Comparison of ENCODE assay signal across 32 mouse cellular contexts in genomic region chr2:107345299-107345698, GRCm38 (mm10). TPM values are rescaled to one million over a fixed set of nuclear protein-coding genes. Genes with fewer than 3 reads are reported as not detected.
DNase-seq lines count a peak whose midpoint lies in the region; ATAC-seq and TF ChIP-seq lines count a peak whose summit lies in the region.
"Had no signal": no experiment of that assay in that cellular context is flagged by ENCODE, and none has a peak within 500 bp of the region (broad histone marks: within the 10 kb centered on the region; RNA-seq: fewer than 3 reads in every experiment).

No protein-coding gene starts in this region.

- no peaks in the 10 kb centered on the region for H3K9me3 ChIP-seq in hindbrain, embryonic 13.5 days
- no peaks in the 10 kb centered on the region for H3K9me3 ChIP-seq in hindbrain, embryonic 10.5 days
- H3K9me3 ChIP-seq in midbrain, embryonic 15.5 days: no peaks in the 10 kb centered on the region
- H3K9me3 ChIP-seq in neural tube, embryonic 15.5 days (replicated peaks): no peaks in the 10 kb centered on the region
- H3K9me3 ChIP-seq: embryonic facial prominence, embryonic 10.5 days; embryonic facial prominence, embryonic 15.5 days; forebrain, embryonic 13.5 days; G1E; kidney, embryonic 15.5 days; limb, embryonic 12.5 days; liver, embryonic 15.5 days; midbrain, embryonic 12.5 days had no signal

- 61% methylated on average over 4 of the region's 4 CpGs for WGBS in hindbrain, embryonic 13.5 days
- 79% methylated on average over 4 of the region's 4 CpGs for WGBS in hindbrain, embryonic 10.5 days
- 61% methylated on average over 4 of the region's 4 CpGs for WGBS in midbrain, embryonic 15.5 days
- 35% methylated on average over 4 of the region's 4 CpGs for WGBS in neural tube, embryonic 15.5 days
- WGBS in kidney, adult 2 months: 56% methylated on average over 4 of the region's 4 CpGs

- no peak for DNase-seq in hindbrain, embryonic 10.5 days (ENCODE audit: low spot score)
- DNase-seq in brain, embryonic 14.5 days (ENCODE audit: low read depth): peak; percentile 17
- no peak for DNase-seq in adipocyte (ENCODE audit: low spot score)
- no peak for DNase-seq in kidney, adult 2 months
- DNase-seq: adrenal gland, postnatal 14 days; cerebellum, adult 2 months; cerebellum, postnatal 14 days; gastrocnemius, postnatal 10 days; heart, postnatal 14 days; kidney, adult 11 months; kidney, postnatal 25 days; lung, embryonic 14.5 days; lung, postnatal 14 days; right cerebral cortex, adult 18-20 months; thymus, adult 18-20 months; thymus, postnatal 25 days had no signal

- H3K36me3 ChIP-seq in hindbrain, embryonic 13.5 days: no peaks in the 10 kb centered on the region
- H3K36me3 ChIP-seq in hindbrain, embryonic 10.5 days: no peaks in the 10 kb centered on the region
- no peaks in the 10 kb centered on the region for H3K36me3 ChIP-seq in midbrain, embryonic 15.5 days (replicated peaks)
- H3K36me3 ChIP-seq in neural tube, embryonic 15.5 days: no peaks in the 10 kb centered on the region
- no peaks in the 10 kb centered on the region for H3K36me3 ChIP-seq in kidney, adult 2 months (ENCODE audit: control insufficient read depth, insufficient read depth, low read length)
- H3K36me3 ChIP-seq: embryonic facial prominence, embryonic 10.5 days; embryonic facial prominence, embryonic 15.5 days; G1E; kidney, embryonic 15.5 days; limb, embryonic 12.5 days; liver, embryonic 15.5 days; midbrain, embryonic 12.5 days had no signal

- no peak overlapping the region for H3K4me3 ChIP-seq in hindbrain, embryonic 13.5 days
- no peak overlapping the region for H3K4me3 ChIP-seq in hindbrain, embryonic 10.5 days
- no peak overlapping the region for H3K4me3 ChIP-seq in midbrain, embryonic 15.5 days
- no peak overlapping the region for H3K4me3 ChIP-seq in neural tube, embryonic 15.5 days (replicated peaks)
- no peak overlapping the region for H3K4me3 ChIP-seq in kidney, adult 2 months (ENCODE audit: insufficient read depth, low read depth, low read length)
- H3K4me3 ChIP-seq: embryonic facial prominence, embryonic 10.5 days; embryonic facial prominence, embryonic 15.5 days; forebrain, embryonic 13.5 days; kidney, embryonic 15.5 days; limb, embryonic 12.5 days; liver, embryonic 15.5 days; midbrain, embryonic 12.5 days; myocyte had no signal

- no peak for TF ChIP-seq POLR2A in brain, embryonic 14.5 days (IDR thresholded peaks at IDR 0.05; ENCODE audit: borderline replicate concordance, extremely low read depth, insufficient read depth, insufficient read length, poor library complexity, severe bottlenecking)
- TF ChIP-seq POLR2A in kidney, adult 2 months (IDR thresholded peaks at IDR 0.05; ENCODE audit: low read depth, low read length): no peak

- H3K9ac ChIP-seq in hindbrain, embryonic 13.5 days: no peak overlapping the region
- no peak overlapping the region for H3K9ac ChIP-seq in midbrain, embryonic 15.5 days
- H3K9ac ChIP-seq in neural tube, embryonic 15.5 days (replicated peaks): no peak overlapping the region
- H3K9ac ChIP-seq: embryonic facial prominence, embryonic 15.5 days; forebrain, embryonic 13.5 days; kidney, embryonic 15.5 days; limb, embryonic 12.5 days; liver, embryonic 15.5 days; lung, embryonic 14.5 days; midbrain, embryonic 12.5 days had no signal

- peak; percentile 76 for ATAC-seq in hindbrain, embryonic 13.5 days (ENCODE audit: low FRiP score)
- ATAC-seq in midbrain, embryonic 15.5 days (replicated peaks): peak; percentile 67
- peak; percentile 76 for ATAC-seq in neural tube, embryonic 15.5 days (ENCODE audit: low FRiP score)
- ATAC-seq: forebrain, embryonic 13.5 days had no signal

- no peaks in the 10 kb centered on the region for H3K27me3 ChIP-seq in hindbrain, embryonic 13.5 days
- H3K27me3 ChIP-seq in hindbrain, embryonic 10.5 days (ENCODE audit: insufficient read depth, poor library complexity, severe bottlenecking): no peaks in the 10 kb centered on the region
- no peaks in the 10 kb centered on the region for H3K27me3 ChIP-seq in midbrain, embryonic 15.5 days (replicated peaks)
- H3K27me3 ChIP-seq in neural tube, embryonic 15.5 days (replicated peaks): no peaks in the 10 kb centered on the region
- H3K27me3 ChIP-seq in kidney, adult 2 months (replicated peaks; ENCODE audit: control insufficient read depth, insufficient read depth, low read length): no peaks in the 10 kb centered on the region; the same call in 1 of the 2 replicates
- H3K27me3 ChIP-seq: embryonic facial prominence, embryonic 15.5 days; forebrain, embryonic 13.5 days; kidney, embryonic 15.5 days; limb, embryonic 12.5 days; liver, embryonic 15.5 days; midbrain, embryonic 12.5 days had no signal

- no peak for TF ChIP-seq CTCF in brain, embryonic 14.5 days (IDR thresholded peaks at IDR 0.05; ENCODE audit: borderline replicate concordance, extremely low read depth, insufficient read depth, insufficient read length)
- TF ChIP-seq CTCF in kidney, adult 2 months (conservative IDR thresholded peaks at IDR 0.05; ENCODE audit: insufficient read depth, insufficient read length, low read depth, low read length): no peak

- peaks cover 7% of the 10 kb centered on the region; the same call in 1 of the 2 replicates for H3K4me1 ChIP-seq in hindbrain, embryonic 13.5 days (replicated peaks)
- no peaks in the 10 kb centered on the region for H3K4me1 ChIP-seq in hindbrain, embryonic 10.5 days (replicated peaks)
- H3K4me1 ChIP-seq in midbrain, embryonic 15.5 days: no peaks in the 10 kb centered on the region
- peaks cover 9% of the 10 kb centered on the region; the same call in 1 of the 2 replicates for H3K4me1 ChIP-seq in neural tube, embryonic 15.5 days
- no peaks in the 10 kb centered on the region for H3K4me1 ChIP-seq in kidney, adult 2 months (ENCODE audit: control insufficient read depth, insufficient read depth, low read length)
- H3K4me1 ChIP-seq: embryonic facial prominence, embryonic 15.5 days; forebrain, embryonic 13.5 days; kidney, embryonic 15.5 days; liver, embryonic 15.5 days; midbrain, embryonic 12.5 days had no signal

- no peak overlapping the region for H3K4me2 ChIP-seq in hindbrain, embryonic 13.5 days
- no peak overlapping the region for H3K4me2 ChIP-seq in midbrain, embryonic 15.5 days
- H3K4me2 ChIP-seq in neural tube, embryonic 15.5 days: no peak overlapping the region
- H3K4me2 ChIP-seq: embryonic facial prominence, embryonic 15.5 days; forebrain, embryonic 13.5 days; kidney, embryonic 15.5 days; limb, embryonic 12.5 days; liver, embryonic 15.5 days; lung, embryonic 14.5 days; midbrain, embryonic 12.5 days had no signal

- peak overlapping the region; percentile 82 for H3K27ac ChIP-seq in hindbrain, embryonic 13.5 days
- no peak overlapping the region for H3K27ac ChIP-seq in hindbrain, embryonic 10.5 days
- H3K27ac ChIP-seq in midbrain, embryonic 15.5 days: no peak overlapping the region
- H3K27ac ChIP-seq in neural tube, embryonic 15.5 days (replicated peaks): peak overlapping the region; percentile 66
- no peak overlapping the region for H3K27ac ChIP-seq in kidney, adult 2 months (ENCODE audit: insufficient read depth, low read depth, low read length)
- H3K27ac ChIP-seq: embryonic facial prominence, embryonic 10.5 days; embryonic facial prominence, embryonic 15.5 days; forebrain, embryonic 13.5 days; kidney, embryonic 15.5 days; limb, embryonic 12.5 days; liver, embryonic 15.5 days; midbrain, embryonic 12.5 days; stomach, postnatal 0 days had no signal

RNA-seq across cellular contexts. Expression of gene Kcna4, which starts 54.9 kb away (rescaled TPM):
- 7.2 and 7.7 TPM in 2 replicates for polyA plus RNA-seq in hindbrain, embryonic 13.5 days (2015; fragmentation: Nextera tagmentation; extraction: Ambion mirVana)
- polyA plus RNA-seq in hindbrain, embryonic 10.5 days (2016; fragmentation: Nextera tagmentation; extraction: Ambion mirVana): 0.10 and 0.14 TPM in 2 replicates
- 1.7 and 5.4 TPM in 2 replicates for polyA plus RNA-seq in brain, embryonic 14.5 days (2012; rRNA removed)
- polyA plus RNA-seq in midbrain, embryonic 15.5 days (2015; fragmentation: Nextera tagmentation; extraction: Ambion mirVana): 9.3 and 9.6 TPM in 2 replicates
- 8.9 and 9.6 TPM in 2 replicates for polyA plus RNA-seq in neural tube, embryonic 15.5 days (2015; fragmentation: Nextera tagmentation; extraction: Ambion mirVana)
- polyA plus RNA-seq in kidney, adult 2 months (2012; rRNA removed): not detected in 2 replicates
- polyA plus RNA-seq: embryonic facial prominence, embryonic 10.5 days; G1E; gonadal fat pad, adult 2 months; liver, adult 2 months; spleen, adult 2 months had no signal

Comparison
In these comparisons a context has a peak if more than half of its experiments do, and no peak if none do; other contexts are left out.
1. H3K27ac ChIP-seq: peak in hindbrain, embryonic 13.5 days (single experiment) and neural tube, embryonic 15.5 days (single experiment); none in hindbrain, embryonic 10.5 days (single experiment), midbrain, embryonic 15.5 days (single experiment) and kidney, adult 2 months (single experiment).
2. Peak in every context shown above with its lines, with median percentiles within 50 percentile points of each other: ATAC-seq.